Comparison of ENCODE assay signal across 13 mouse cellular contexts in the genomic region with DNA sequence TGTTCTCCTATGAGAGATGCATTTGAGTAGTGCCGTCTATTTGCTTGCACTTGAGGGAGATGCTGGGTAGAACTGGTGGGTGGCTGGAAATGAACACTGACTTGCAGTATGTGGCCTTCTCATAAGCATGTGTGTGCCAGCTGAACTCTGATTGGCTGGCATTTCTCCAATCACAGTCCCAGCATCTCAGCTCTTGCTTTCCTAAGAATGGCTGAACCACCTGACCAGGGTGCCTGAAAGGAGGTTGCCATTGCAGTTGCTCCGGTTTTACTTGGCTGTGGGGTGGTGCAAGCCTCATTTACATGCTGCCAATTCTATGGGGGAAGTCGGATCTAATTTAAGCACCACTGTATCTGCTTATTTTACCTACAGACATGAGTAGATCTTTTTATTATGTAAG.
A peak's percentile ranks its signal among the peaks of the same experiment; 100 is the strongest.
DNase-seq lines count a peak whose midpoint lies in the region; ATAC-seq lines count a peak whose summit lies in the region.
"Had no signal": no experiment of that assay in that cellular context is flagged by ENCODE, and none has a peak within 500 bp of the region (broad histone marks: within the 10 kb centered on the region; RNA-seq: fewer than 3 reads in every experiment).

No protein-coding gene starts in this region.

- H3K4me1 ChIP-seq in kidney, embryonic 16.5 days (ENCODE audit: insufficient read depth, low read length) = no peaks in the 10 kb centered on the region
- H3K4me1 ChIP-seq: limb, embryonic 12.5 days; midbrain, embryonic 12.5 days had no signal

- H3K27ac ChIP-seq in kidney, embryonic 16.5 days (ENCODE audit: low read length) = no peak overlapping the region
- H3K27ac ChIP-seq: limb, embryonic 12.5 days; midbrain, embryonic 12.5 days; stomach, postnatal 0 days had no signal

- no peak for ATAC-seq in kidney, embryonic 16.5 days (ENCODE audit: low FRiP score, low TSS enrichment)
- ATAC-seq: hindbrain, embryonic 16.5 days had no signal

- no peaks in the 10 kb centered on the region for H3K27me3 ChIP-seq in kidney, embryonic 16.5 days (ENCODE audit: insufficient read depth, low read length)
- H3K27me3 ChIP-seq: limb, embryonic 12.5 days; midbrain, embryonic 12.5 days had no signal

- intact Hi-C loops in left cerebral cortex, postnatal 36 days (cut with DNase I) = no loop called here

- no peak overlapping the region for H3K9ac ChIP-seq in kidney, embryonic 16.5 days (replicated peaks; ENCODE audit: low read length)
- H3K9ac ChIP-seq: limb, embryonic 12.5 days; midbrain, embryonic 12.5 days had no signal

- peak; percentile 39 for DNase-seq in right cerebral cortex, adult 18-20 months
- no peak for DNase-seq in right cerebral cortex, postnatal 4 days
- DNase-seq in cerebellum, postnatal 36 days = peak; percentile 40 to 41
- peak; percentile 43 to 50 for DNase-seq in left cerebral cortex, postnatal 36 days (ENCODE audit: low spot score in 2 of 2)
- DNase-seq in spleen, postnatal 4 days (ENCODE audit: low spot score in 2 of 2) = no peak
- no peak for DNase-seq in testis, postnatal 10 days (ENCODE audit: low spot score)
- DNase-seq: adrenal gland, postnatal 36 days; lung, postnatal 36 days had no signal

- no peak overlapping the region for H3K4me2 ChIP-seq in kidney, embryonic 16.5 days (replicated peaks; ENCODE audit: low read depth, low read length)
- H3K4me2 ChIP-seq: limb, embryonic 12.5 days; midbrain, embryonic 12.5 days had no signal

- H3K9me3 ChIP-seq in kidney, embryonic 16.5 days (ENCODE audit: low read length) = no peaks in the 10 kb centered on the region
- H3K9me3 ChIP-seq: limb, embryonic 12.5 days; midbrain, embryonic 12.5 days had no signal

- no peaks in the 10 kb centered on the region for H3K36me3 ChIP-seq in kidney, embryonic 16.5 days (ENCODE audit: insufficient read depth, low read length)
- H3K36me3 ChIP-seq: limb, embryonic 12.5 days; midbrain, embryonic 12.5 days had no signal

- 81% methylated on average over 3 of the region's 3 CpGs for WGBS in kidney, embryonic 16.5 days

- H3K4me3 ChIP-seq in kidney, embryonic 16.5 days (ENCODE audit: low read length) = no peak overlapping the region
- H3K4me3 ChIP-seq: limb, embryonic 12.5 days; midbrain, embryonic 12.5 days had no signal

Comparison
In these comparisons a context has a peak if more than half of its experiments do, and no peak if none do; other contexts are left out.
1. DNase-seq: peak in right cerebral cortex, adult 18-20 months (single experiment), cerebellum, postnatal 36 days (2 of 2) and left cerebral cortex, postnatal 36 days (2 of 2); none in right cerebral cortex, postnatal 4 days (single experiment), spleen, postnatal 4 days (0 of 2) and testis, postnatal 10 days (single experiment).